ENCODE assay signal across 10 mouse cellular contexts in genomic region chr10:96373481-96373880, GRCm38 (mm10).
DNase-seq lines count a peak whose midpoint lies in the region; ATAC-seq lines count a peak whose summit lies in the region.
"Had no signal": no experiment of that assay in that cellular context is flagged by ENCODE, and none has a peak within 500 bp of the region (broad histone marks: within the 10 kb centered on the region; RNA-seq: fewer than 3 reads in every experiment).

No protein-coding gene starts in this region.

- H3K4me2 ChIP-seq in midbrain, embryonic 11.5 days, result no peak overlapping the region
- no peak overlapping the region for H3K4me2 ChIP-seq in midbrain, embryonic 13.5 days (replicated peaks)
- H3K4me2 ChIP-seq in forebrain, embryonic 12.5 days, result no peak overlapping the region
- H3K4me2 ChIP-seq: forebrain, embryonic 15.5 days had no signal

- ATAC-seq in midbrain, embryonic 11.5 days (ENCODE audit: low FRiP score), result no peak
- no peak for ATAC-seq in midbrain, embryonic 13.5 days
- ATAC-seq in hematopoietic stem cell, adult 5-6 weeks (replicated peaks in 1 of 2; ENCODE audit: insufficient read depth in 1 of 2, low FRiP score in 2 of 2, low TSS enrichment in 1 of 2, low read depth in 1 of 2, poor library complexity in 2 of 2, severe bottlenecking in 2 of 2), result peak; percentile 15 to 23; a peak in 1 of 4 replicates
- ATAC-seq in forebrain, embryonic 12.5 days (ENCODE audit: low FRiP score), result no peak
- ATAC-seq: forebrain, embryonic 15.5 days; Patski had no signal

- no peak overlapping the region for H3K27ac ChIP-seq in midbrain, embryonic 11.5 days (ENCODE audit: low read depth, low read length)
- H3K27ac ChIP-seq in midbrain, embryonic 13.5 days, result no peak overlapping the region
- H3K27ac ChIP-seq in forebrain, embryonic 12.5 days, result no peak overlapping the region
- H3K27ac ChIP-seq: forebrain, embryonic 15.5 days had no signal

- H3K27me3 ChIP-seq in midbrain, embryonic 11.5 days (ENCODE audit: control insufficient read depth, insufficient read depth, low read length), result no peaks in the 10 kb centered on the region
- no peaks in the 10 kb centered on the region for H3K27me3 ChIP-seq in midbrain, embryonic 13.5 days
- no peaks in the 10 kb centered on the region for H3K27me3 ChIP-seq in forebrain, embryonic 12.5 days
- H3K27me3 ChIP-seq: forebrain, embryonic 15.5 days; Patski had no signal

- WGBS in midbrain, embryonic 11.5 days, result 63% methylated on average over 7 of the region's 7 CpGs
- 73% methylated on average over 7 of the region's 7 CpGs for WGBS in midbrain, embryonic 13.5 days
- 76% methylated on average over 7 of the region's 7 CpGs for WGBS in forebrain, embryonic 12.5 days

- DNase-seq in midbrain, embryonic 11.5 days (ENCODE audit: low spot score, missing footprints), result peak; percentile 83
- peak; percentile 21 for DNase-seq in spleen, adult 12 weeks (ENCODE audit: low spot score)
- peak; percentile 47 for DNase-seq in thymus, postnatal 4 days
- DNase-seq in cerebellum, adult 11-12 months, result no peak
- DNase-seq: heart, postnatal 14 days had no signal

- H3K4me3 ChIP-seq in midbrain, embryonic 11.5 days (ENCODE audit: low read depth, low read length), result no peak overlapping the region
- H3K4me3 ChIP-seq in midbrain, embryonic 13.5 days (replicated peaks), result no peak overlapping the region
- no peak overlapping the region for H3K4me3 ChIP-seq in forebrain, embryonic 12.5 days (replicated peaks)
- H3K4me3 ChIP-seq: forebrain, embryonic 15.5 days had no signal

- no peaks in the 10 kb centered on the region for H3K9me3 ChIP-seq in midbrain, embryonic 11.5 days (ENCODE audit: control insufficient read depth, low read length)
- H3K9me3 ChIP-seq in midbrain, embryonic 13.5 days, result no peaks in the 10 kb centered on the region
- no peaks in the 10 kb centered on the region for H3K9me3 ChIP-seq in forebrain, embryonic 12.5 days
- H3K9me3 ChIP-seq: forebrain, embryonic 15.5 days had no signal

- H3K36me3 ChIP-seq in midbrain, embryonic 11.5 days (ENCODE audit: control insufficient read depth, insufficient read depth, low read length), result no peaks in the 10 kb centered on the region
- no peaks in the 10 kb centered on the region for H3K36me3 ChIP-seq in midbrain, embryonic 13.5 days
- no peaks in the 10 kb centered on the region for H3K36me3 ChIP-seq in forebrain, embryonic 12.5 days (replicated peaks)
- H3K36me3 ChIP-seq: forebrain, embryonic 15.5 days had no signal

- H3K4me1 ChIP-seq in midbrain, embryonic 11.5 days (ENCODE audit: control insufficient read depth, insufficient read depth, low read length), result no peaks in the 10 kb centered on the region
- 0 out of 2 replicates have a peak, but pooled peaks cover 11% of the 10 kb centered on the region for H3K4me1 ChIP-seq in midbrain, embryonic 13.5 days (replicated peaks)
- peaks cover 16% of the 10 kb centered on the region for H3K4me1 ChIP-seq in forebrain, embryonic 12.5 days

- H3K9ac ChIP-seq in midbrain, embryonic 11.5 days (ENCODE audit: low read length), result no peak overlapping the region
- no peak overlapping the region for H3K9ac ChIP-seq in midbrain, embryonic 13.5 days (replicated peaks)
- H3K9ac ChIP-seq in forebrain, embryonic 12.5 days, result no peak overlapping the region
- H3K9ac ChIP-seq: forebrain, embryonic 15.5 days had no signal

Comparison
In these comparisons a context has a peak if more than half of its experiments do, and no peak if none do; other contexts are left out.
1. ATAC-seq: peak in hematopoietic stem cell, adult 5-6 weeks (2 of 2); none in midbrain, embryonic 11.5 days (single experiment), midbrain, embryonic 13.5 days (single experiment) and forebrain, embryonic 12.5 days (single experiment).